Mouse (Mus musculus) frontal cortex, postnatal 10 days (tissue): ENCODE results near the gene Zbtb24.
"Not testable (repeated sequence)": the region's sequence is repeated elsewhere in the genome, so short reads cannot be mapped to it uniquely, and the experiment has no call there.

ENCODE experiments used
- DNase-seq, 2 experiments: peaks; one replicate each; pipeline ENCODE4 v3.0.0; 2022; ENCODE audit warnings: low spot score in 2 of 2, mixed read lengths in 1 of 2

Gene Zbtb24

GRCm38 (mm10) chr10:41450137-41450670, at the start of gene Zbtb24:
Gene Zbtb24, plus strand, starts transcription at chr10:41450383.
- peak; percentile 91 to 93 for DNase-seq

- DNase-seq, result no peak
These were observed 49.1 kb upstream of the Zbtb24 start for GRCm38 (mm10) chr10:41401097-41401496.

GRCm38 (mm10) chr10:41403364-41403763, 46.8 kb upstream of the Zbtb24 start:
- no peak for DNase-seq

GRCm38 (mm10) chr10:41403893-41404612, 46.1 kb upstream of the Zbtb24 start:
- DNase-seq, result no peak

- DNase-seq, result not testable (repeated sequence)
These were observed 40.0 kb upstream of the Zbtb24 start for GRCm38 (mm10) chr10:41410176-41410575.

GRCm38 (mm10) chr10:41410821-41411220, 39.4 kb upstream of the Zbtb24 start:
- not testable (repeated sequence) for DNase-seq

- not testable (repeated sequence) for DNase-seq
These were observed 36.7 kb upstream of the Zbtb24 start for GRCm38 (mm10) chr10:41413471-41413870.

- not testable (repeated sequence) for DNase-seq
These were observed 34.8 kb upstream of the Zbtb24 start for GRCm38 (mm10) chr10:41415368-41415767.

GRCm38 (mm10) chr10:41420496-41421200, 29.5 kb upstream of the Zbtb24 start:
- no peak for DNase-seq

- no peak for DNase-seq
These were observed 26.5 kb upstream of the Zbtb24 start for GRCm38 (mm10) chr10:41423681-41424080.

- no peak for DNase-seq
These were observed 23.8 kb upstream of the Zbtb24 start for GRCm38 (mm10) chr10:41426368-41426767.

GRCm38 (mm10) chr10:41434624-41435023, 15.6 kb upstream of the Zbtb24 start:
- DNase-seq, result no peak

- no peak for DNase-seq
These were observed 15.0 kb upstream of the Zbtb24 start for GRCm38 (mm10) chr10:41435141-41435540.

- DNase-seq, result no peak
These were observed 2.0 kb upstream of the Zbtb24 start for GRCm38 (mm10) chr10:41448216-41448615.

- DNase-seq, result no peak
These were observed 499 bp upstream of the Zbtb24 start for GRCm38 (mm10) chr10:41449684-41450083.

- no peak for DNase-seq
These were observed 768 bp downstream of the Zbtb24 start for GRCm38 (mm10) chr10:41450780-41451522.

GRCm38 (mm10) chr10:41451656-41452055, 1.5 kb downstream of the Zbtb24 start:
- no peak for DNase-seq

GRCm38 (mm10) chr10:41452791-41453190, 2.6 kb downstream of the Zbtb24 start:
- DNase-seq, result no peak

- no peak for DNase-seq
These were observed 9.8 kb downstream of the Zbtb24 start for GRCm38 (mm10) chr10:41459990-41460389.

GRCm38 (mm10) chr10:41460501-41460900, 10.3 kb downstream of the Zbtb24 start:
- no peak for DNase-seq

GRCm38 (mm10) chr10:41461057-41461722, 11.0 kb downstream of the Zbtb24 start:
- DNase-seq, result no peak
